Mouse (Mus musculus): ENCODE results near the gene Slc8a1. TPM values are rescaled to one million over a fixed set of nuclear protein-coding genes. Genes with fewer than 3 reads are reported as not detected.

Slc8a1 gene
- total RNA-seq, 1 experiment from 2014 or later, result 12.1 TPM

DNA sequence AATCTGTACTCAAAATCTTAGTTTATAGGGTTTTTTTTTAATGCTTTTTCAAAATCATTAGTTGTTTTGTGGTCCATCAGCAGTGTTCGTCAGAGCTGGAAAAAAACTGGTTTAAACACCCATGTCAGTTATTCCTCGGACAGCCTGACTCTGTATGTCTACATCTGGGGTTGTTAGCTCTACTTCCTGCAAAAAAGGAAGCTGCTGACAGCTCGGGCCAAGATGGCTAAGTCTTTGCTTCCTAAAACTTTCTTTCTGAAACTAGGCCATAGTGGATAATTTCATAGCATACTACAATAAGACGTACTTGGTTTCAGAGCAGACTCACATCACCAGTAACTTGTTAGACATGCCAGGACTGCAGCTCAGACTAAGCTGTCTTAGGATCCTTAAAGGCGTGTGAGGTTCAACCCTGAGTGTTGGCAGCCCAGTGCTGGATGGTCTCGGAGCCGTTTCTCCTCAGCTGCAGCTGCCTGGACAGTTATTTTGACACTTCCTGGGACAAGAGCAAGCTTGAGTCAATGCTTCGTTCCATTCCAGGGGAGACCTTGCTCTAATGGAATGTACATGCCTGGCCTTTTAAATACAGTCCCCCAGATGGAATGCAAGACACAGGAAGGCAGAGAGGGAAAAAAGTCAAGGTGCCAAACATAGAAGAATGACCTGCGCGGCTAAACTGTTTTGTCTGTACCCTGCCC, 158.3 kb downstream of the Slc8a1 start:
- ATAC-seq (replicated peaks; ENCODE audit: low read depth, poor library complexity, severe bottlenecking), result peak; percentile 62

DNA sequence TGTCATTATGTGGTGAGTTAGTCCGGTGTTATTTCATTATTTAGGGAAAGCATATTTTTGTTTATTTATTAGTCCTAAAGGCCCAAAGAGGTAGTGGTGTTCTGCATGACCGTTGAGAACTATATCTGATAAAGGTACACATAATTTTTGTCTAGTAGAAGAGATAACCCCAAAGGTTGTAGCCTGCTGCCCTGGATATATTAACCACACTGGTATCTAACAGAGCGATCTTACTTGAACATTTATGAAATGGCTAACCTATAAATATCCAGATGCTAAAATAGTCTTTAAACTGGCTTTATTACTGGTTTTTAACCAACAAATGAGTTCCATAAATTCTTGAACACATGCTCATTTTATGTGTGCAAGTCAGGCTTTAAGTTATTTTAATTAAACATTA, 161.3 kb downstream of the Slc8a1 start:
- no peak for ATAC-seq (replicated peaks; ENCODE audit: low read depth, poor library complexity, severe bottlenecking)

DNA sequence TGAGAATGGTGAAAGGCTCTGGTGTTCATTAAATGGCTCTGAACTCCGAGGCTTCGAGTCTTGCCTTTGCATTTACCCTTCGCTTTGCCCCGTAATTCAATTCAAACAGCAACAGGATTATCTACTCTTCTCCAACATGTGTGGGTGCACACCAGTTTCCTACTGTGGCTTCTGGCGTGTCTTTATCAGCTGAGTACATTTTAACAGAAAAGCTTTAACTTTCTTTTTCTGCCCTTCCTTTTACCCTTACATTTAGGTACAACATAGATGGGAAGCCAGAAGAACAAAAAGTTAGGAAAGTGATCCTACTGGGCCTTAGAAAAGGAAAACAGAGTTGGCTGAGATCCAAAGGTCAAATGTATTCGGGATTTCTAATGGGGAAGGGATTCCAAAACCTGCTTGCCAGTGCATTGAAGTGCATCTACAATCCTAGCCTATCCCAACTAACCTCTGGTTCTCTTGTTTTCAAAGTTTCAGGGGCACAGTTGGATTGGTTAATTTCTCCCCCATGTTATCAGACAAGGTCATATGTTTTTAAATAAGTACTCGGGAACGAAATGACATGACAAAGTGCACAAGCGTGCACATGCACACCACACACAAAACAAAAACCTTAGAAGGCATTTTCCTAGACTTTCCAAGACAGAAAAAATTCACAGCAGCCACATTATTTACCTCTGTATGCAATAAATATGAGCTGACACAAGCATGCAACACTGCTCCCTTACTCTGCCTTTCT, 172.4 kb downstream of the Slc8a1 start:
- peak; percentile 90 for ATAC-seq (replicated peaks; ENCODE audit: low read depth, poor library complexity, severe bottlenecking)

DNA sequence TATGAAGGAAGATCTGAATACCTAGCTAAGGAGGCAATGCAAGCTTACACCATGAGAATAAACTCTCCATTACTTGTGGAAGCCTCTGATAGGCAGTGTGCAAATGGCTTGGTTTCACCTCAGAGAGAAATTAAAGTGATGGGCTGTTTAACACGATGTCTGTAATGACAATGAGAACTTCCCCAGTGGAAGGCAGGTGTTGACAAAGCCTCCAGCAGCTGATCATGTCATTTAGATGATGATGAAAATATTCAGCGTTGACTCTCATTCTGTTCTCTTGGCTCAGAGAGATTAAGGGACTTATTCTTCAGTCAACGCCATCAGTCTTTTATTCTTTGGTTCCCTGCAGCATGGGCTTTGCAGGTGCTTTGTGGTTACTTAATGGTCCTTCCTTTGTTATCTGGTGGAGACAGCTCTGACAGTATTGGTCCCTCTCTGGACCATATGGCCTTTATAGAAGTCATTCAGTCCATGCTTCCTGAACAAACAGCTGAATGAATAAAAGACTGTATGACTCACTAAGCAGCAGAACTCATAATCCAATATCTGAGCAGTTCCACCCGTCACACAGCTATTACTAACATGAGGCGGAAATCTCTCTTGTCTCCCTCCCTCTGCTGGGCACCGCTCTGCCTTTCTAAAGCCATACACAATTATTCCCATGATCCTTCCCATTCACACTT, 184.0 kb downstream of the Slc8a1 start:
- ATAC-seq (replicated peaks; ENCODE audit: low read depth, poor library complexity, severe bottlenecking), result peak; percentile 27; the same call in 1 of the 2 replicates

DNA sequence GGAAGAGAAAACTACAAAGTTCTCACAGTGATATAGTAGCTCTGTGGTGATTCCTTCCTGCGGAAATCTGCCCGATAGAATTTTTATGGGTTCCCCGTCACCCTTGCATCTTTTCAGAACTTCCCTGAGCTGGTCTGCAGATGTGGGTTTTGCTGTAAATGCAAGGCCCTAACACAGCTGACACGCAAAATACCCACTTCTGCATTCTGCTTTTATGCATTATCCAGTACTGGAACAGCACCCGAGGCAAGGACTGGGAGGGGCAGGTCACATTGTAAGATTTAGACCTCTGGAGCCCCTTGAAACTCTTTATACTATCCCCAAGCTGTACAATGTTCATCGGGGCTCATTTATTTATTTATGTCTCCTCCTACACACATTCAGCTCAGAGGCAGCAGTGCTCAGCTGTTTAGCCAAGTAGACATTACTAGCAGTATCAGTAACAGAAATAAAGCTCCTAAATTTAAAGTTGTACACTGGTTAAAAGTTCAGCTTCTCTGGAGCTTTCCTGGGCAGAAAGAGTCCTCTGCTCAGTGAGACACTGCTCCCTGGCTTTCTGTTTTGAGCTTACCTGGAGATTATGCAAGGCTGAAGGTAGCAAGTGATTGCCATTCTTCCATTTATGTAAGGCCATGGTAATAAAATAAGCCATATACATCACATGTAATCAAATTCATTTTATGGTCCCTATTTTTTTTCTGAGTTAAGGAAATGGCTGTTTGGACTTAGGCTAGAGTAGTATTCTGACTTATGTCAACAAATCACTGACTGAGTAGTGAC, 186.1 kb downstream of the Slc8a1 start:
- ATAC-seq (replicated peaks; ENCODE audit: low read depth, poor library complexity, severe bottlenecking), result peak; percentile 93

DNA sequence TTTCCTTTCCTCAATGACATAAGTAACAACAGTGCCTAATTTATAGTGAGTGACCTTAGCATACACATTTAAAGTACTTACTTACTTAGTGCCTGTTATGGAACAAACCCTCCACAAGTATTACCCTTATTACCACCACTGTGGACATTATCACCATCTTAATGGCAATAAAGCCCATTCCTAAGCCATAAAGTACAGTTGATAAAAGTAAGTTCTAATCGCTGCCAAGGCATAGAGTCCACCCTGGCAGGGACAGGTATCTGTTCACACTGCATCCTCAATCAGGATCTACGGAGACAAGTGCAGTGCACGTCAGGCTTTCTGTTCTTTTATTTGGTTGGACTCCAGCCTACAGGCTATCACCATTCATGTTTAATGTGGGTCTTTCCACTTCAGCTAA, 187.3 kb downstream of the Slc8a1 start:
- ATAC-seq (replicated peaks; ENCODE audit: low read depth, poor library complexity, severe bottlenecking), result no peak

DNA sequence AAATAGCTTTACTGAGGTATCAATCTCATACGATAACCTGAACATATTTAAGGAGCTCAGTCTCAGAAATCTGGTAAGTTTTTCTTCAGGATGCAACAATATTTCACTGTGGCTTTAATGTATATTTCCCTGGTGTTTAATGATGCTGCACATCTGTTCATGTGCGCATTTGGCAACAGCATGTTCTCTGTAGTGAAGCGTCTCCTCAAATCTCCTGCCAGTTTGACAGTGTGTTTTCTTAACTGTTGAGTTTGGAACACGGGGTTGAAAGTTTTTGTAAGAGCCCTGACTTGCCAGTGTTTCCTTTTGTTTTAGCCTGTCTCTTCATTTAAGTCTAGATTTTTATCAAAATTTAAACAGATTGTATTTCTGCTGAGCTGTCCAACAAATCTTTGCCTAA, 190.2 kb downstream of the Slc8a1 start:
- no peak for ATAC-seq (replicated peaks; ENCODE audit: low read depth, poor library complexity, severe bottlenecking)

DNA sequence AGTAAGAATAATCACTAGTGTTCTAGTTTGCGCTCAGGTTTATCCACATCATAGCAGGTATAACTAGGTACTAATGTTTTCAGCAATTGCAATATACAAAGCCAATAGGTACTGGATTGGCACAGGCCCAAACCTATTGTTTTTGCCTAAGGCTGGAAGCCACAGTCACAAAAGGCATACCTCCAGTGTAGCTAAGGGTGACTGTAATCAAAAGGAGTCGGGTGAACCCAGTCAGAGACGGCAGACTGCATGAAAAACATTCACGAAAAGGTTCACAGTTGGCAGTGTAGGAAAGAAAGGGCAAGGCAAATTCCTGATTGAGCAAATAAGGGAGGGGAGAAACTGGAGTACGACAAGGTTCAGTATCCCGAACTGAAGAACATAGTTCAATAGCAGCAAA, 191.7 kb downstream of the Slc8a1 start:
- ATAC-seq (replicated peaks; ENCODE audit: low read depth, poor library complexity, severe bottlenecking), result no peak

DNA sequence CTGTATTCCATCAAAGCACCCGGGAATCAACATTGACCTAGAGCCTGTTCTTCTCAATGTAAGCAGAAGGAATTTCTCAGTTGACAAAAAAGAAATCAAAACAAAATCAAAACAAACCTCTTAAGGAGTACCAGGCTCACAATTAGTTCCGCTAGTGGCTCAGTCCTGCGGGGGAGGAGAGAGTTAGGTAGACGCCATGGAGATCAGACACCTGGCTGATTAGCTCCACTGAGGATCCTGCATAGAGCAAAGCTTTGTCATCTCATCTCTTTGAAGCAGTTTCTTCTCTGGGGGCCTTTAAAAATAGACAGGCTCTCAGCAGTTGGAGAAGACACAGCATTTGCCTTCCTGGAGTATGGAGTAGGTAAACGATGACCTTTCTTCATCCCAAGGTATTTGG, 192.2 kb downstream of the Slc8a1 start:
- ATAC-seq (replicated peaks; ENCODE audit: low read depth, poor library complexity, severe bottlenecking), result no peak

DNA sequence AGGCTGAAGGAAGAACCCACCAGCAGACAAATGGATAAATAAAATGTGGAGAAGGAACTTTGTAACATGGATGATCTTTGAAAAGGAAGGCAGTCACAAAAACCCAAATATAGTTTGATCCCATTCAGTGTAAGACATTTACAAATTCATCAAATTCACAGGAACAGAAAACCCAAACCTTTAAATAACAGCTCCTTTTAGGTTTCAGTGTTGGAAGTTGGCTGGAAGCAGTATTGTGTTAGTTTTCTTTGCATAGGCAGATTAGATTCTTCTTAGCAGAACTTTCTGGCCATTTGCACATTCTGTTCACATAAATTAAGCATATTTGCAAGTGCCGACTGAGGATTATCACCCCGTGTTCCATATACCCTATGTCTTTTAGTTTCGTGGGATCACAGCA, 193.3 kb downstream of the Slc8a1 start:
- ATAC-seq (replicated peaks; ENCODE audit: low read depth, poor library complexity, severe bottlenecking), result no peak

DNA sequence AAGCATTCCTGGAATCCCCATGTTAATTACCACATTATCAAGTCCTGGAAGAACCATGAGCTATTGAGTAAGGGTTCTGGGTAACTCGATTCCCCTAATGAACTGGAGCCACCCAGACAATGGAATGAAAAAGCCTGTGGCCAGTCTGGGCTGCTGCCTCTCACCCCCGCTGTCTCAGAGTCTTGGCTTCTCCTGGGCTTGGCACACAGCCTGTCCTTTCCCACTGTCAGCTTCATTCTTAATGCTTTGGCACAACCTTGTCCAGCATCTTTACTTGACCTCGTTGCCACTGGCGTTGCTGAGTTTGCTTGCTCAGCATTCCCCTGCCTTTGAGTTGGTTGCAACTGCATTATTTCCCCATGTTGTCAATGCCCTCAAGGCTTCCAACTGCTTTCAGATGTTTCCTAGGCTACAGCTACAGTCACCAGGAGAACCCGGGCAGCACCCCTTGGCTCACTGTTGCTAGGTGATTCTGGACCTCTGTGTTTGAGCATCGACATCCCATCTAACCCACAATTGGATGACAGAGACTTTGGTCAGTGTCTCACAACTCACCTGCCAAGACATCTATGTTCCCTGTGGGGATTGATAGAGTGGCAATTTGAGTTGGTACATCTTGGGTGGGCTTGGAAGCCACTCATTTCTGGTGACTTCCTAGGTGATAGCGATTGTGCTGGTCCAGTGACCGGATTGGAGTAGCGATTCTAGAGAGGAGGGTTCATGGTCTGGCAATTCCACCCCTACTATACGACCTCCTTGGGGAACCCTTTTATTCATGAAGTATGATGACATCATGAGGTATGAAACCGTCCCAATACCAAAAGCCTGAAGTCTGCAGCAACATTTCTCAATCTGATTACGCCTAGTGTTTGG, 195.6 kb downstream of the Slc8a1 start:
- ATAC-seq (replicated peaks; ENCODE audit: low read depth, poor library complexity, severe bottlenecking), result no peak

DNA sequence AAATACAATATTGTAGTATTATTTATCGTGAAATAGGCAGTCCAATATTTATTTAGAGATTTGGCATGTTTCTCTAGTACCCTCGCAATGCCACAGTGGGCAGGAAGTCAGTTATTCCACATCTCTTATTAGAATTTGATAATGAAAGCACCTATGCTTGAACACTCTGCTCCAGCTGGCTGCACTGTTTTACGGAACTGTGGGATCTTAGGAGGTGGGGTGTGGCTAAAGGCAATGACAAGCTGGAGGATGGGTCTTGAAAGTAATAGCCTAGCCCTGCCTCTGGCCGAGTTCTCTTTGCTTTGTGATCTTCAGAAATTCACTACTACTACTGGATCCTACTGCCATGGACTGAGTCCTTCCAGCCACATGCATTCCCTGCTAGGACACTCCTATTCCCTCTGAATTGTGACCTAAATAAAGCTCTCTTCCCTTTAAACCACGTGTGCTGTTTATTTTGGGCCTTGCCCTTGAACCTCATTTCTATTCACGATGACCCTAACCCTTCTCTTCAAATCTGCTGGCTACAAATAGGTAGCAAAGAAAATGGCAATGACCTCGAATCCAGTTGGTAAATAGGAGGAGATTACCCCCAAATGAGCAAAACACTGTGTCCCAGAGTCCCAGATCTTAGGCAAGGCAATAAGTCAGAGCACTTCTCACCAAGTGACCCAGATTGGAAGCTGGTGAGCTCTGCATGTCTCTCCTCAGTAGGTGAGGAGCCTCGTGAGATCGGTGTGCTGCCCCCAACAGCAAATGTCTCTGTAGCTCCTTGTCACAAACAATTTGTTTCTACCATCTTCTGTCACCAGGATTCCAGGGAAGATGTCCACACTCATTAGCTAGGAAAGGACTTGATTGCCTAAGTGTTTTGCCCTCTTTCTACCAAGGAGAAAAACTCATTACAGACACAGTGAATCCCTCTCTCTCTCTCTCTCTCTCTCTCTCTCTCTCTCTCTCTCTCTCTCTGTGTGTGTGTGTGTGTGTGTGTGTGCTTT, 199.7 kb downstream of the Slc8a1 start:
- ATAC-seq (replicated peaks; ENCODE audit: low read depth, poor library complexity, severe bottlenecking), result peak; percentile 73

DNA sequence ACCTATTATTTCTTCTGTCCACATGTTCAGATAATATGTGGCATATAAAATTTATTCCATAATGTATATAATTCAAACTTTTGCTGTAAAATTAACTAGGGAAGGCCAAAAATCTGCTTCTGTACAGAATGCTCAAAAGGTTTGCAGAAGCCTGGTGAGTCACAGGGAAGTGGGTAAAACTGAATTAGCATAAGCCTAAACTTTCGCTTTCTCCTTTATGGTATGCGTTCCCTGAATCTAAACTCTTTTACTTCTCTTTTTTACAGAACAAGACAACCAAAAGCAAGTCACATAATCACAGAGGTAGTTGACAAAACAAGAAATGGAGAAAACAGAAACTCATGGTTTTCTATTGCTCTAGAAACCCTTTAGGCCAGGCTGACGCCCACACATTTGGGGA, 202.1 kb downstream of the Slc8a1 start:
- ATAC-seq (replicated peaks; ENCODE audit: low read depth, poor library complexity, severe bottlenecking), result peak; percentile 86

DNA sequence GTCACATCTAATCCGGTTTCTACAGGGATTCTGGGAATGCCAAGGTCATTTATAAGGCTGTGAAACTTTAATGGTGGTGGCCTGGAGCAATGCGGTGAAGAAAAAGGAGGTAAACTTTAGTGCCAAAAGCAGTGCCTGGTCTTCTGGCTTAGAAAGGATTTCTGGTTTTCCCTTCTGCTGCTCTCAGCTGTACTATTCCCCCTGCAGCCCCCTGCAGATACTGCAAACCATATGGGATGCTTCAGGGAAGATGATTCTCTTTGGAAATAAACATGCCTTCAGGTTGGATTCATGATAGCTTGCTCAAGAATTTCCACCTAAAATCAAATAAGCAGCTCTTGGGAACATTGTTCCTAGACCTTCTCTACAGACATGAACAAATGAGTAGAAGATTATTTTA, 208.3 kb downstream of the Slc8a1 start:
- ATAC-seq (replicated peaks; ENCODE audit: low read depth, poor library complexity, severe bottlenecking), result no peak

DNA sequence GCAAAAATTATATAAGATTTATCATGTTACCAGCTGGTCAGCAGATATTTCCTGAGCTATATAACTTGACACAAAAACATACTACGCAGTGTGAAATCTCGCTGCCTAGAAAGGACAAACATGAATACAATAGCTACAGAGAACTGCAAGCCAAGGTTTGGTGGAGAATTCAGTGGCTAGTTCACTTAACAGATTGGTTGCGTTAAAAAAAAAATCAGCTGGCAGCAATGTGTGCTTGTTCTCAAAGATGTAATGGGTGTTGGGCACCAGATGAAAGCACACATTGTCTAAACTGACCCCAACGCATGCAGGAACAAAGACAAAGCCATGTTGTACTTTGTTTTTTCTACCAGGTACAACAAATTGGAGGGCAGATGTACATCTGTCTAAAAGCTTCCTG, 209.2 kb downstream of the Slc8a1 start:
- ATAC-seq (replicated peaks; ENCODE audit: low read depth, poor library complexity, severe bottlenecking), result no peak

DNA sequence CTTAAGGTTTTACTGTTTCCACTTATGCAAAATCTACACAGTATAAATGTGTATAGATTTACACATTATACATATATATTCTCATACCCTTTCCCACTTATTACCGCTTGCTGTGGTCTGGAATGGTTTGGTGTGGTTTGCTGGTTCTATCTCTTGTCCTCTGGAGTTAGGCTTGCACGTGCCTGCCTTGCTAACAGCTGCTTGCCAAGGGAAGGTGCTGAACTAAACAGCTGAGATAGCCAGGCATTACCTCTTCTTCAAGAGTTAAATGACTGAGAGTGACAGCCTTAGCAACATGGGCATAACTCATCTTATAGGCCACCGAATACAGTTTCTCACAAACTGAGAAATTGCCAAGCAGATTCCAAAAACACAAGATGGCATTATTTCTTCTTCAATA, 211.7 kb downstream of the Slc8a1 start:
- ATAC-seq (replicated peaks; ENCODE audit: low read depth, poor library complexity, severe bottlenecking), result no peak

DNA sequence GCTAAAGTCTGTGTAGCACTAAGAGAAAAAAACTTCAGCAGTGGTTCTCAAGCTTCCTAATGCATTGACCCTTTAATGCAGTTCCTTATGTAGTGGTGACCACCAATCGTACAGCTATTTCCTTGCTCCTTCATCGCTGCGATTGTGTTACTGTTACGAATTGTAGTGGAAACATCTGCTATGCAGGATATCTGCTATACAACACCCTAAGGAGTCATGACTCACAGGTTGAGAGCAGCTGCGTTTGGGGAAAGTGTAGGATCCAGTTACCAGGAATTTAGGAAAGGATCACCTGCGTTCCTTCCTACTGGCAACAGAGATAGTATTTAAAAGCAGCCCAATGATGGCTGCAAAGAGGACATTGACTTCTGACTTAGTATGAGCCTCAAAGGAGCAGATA, 213.4 kb downstream of the Slc8a1 start:
- no peak for ATAC-seq (replicated peaks; ENCODE audit: low read depth, poor library complexity, severe bottlenecking)

DNA sequence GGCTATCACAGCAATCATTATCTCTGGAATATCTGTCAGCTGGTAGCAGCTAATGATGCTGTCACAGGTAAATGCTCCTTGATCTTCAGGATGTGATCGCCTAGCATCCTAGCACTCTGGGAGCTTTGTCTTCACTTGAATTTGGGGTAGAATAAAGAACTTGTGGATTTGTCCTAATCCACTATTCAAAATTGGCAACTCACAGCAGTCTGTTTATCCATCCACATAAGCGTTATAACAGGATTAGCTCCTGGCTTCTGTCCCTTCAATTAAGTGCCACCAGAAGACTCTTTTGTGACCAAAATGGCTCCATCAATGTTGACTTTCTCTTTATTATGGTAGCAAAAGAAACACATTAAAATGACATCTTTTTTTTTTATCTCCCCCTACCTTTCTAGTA, 214.2 kb downstream of the Slc8a1 start:
- no peak for ATAC-seq (replicated peaks; ENCODE audit: low read depth, poor library complexity, severe bottlenecking)
